Mouse (Mus musculus): ENCODE results near the gene Slc32a1.

The Slc32a1 gene

GRCm38 (mm10) chr2:158665098-158665497, 54.5 kb downstream of the Slc32a1 start, which contains the start of gene Ppp1r16b:
TSS of gene Ppp1r16b (plus strand) at chr2:158665398.
- DNase-seq (ENCODE audit: low spot score): no peak
